Mouse (Mus musculus) kidney, postnatal 14 days (tissue): ENCODE results near the gene Ifna4.

Experiments
- DNase-seq: peaks from one replicate; pipeline ENCODE4 v3.0.0; 2022; ENCODE audit warnings: mixed read lengths

Gene Ifna4

GRCm38 (mm10) chr4:88867366-88867925, 25.8 kb downstream of the Ifna4 start:
- DNase-seq, result peak; percentile 78

- peak; percentile 30 for DNase-seq
These were observed 26.6 kb downstream of the Ifna4 start for GRCm38 (mm10) chr4:88867926-88868911.

GRCm38 (mm10) chr4:88872691-88873090, 31.0 kb downstream of the Ifna4 start:
- DNase-seq, result peak; percentile 50

- DNase-seq, result no peak
These were observed 33.9 kb downstream of the Ifna4 start for GRCm38 (mm10) chr4:88875435-88876095.

- DNase-seq, result no peak
These were observed 34.9 kb downstream of the Ifna4 start for GRCm38 (mm10) chr4:88876520-88876919.

- DNase-seq, result peak; percentile 14
These were observed 36.6 kb downstream of the Ifna4 start for GRCm38 (mm10) chr4:88878246-88878645.

GRCm38 (mm10) chr4:88878772-88879171, 37.1 kb downstream of the Ifna4 start:
- DNase-seq, result no peak

GRCm38 (mm10) chr4:88880101-88880500, 38.4 kb downstream of the Ifna4 start, which contains the start of gene Ifne:
Ifne (minus strand) TSS chr4:88880201.
- DNase-seq, result no peak

- DNase-seq, result no peak
These were observed 46.6 kb downstream of the Ifna4 start for GRCm38 (mm10) chr4:88888236-88888635.
